Mouse (Mus musculus): Measurements from ENCODE around the gene Fbxl8. TPM values are rescaled to one million over a fixed set of nuclear protein-coding genes. Genes with fewer than 3 reads are reported as not detected.
"Not testable (repeated sequence)": the region's sequence is repeated elsewhere in the genome, so short reads cannot be mapped to it uniquely, and the experiment has no call there.

The Fbxl8 gene
- polyA plus RNA-seq, 1 experiment, result 3.9 TPM

DNA sequence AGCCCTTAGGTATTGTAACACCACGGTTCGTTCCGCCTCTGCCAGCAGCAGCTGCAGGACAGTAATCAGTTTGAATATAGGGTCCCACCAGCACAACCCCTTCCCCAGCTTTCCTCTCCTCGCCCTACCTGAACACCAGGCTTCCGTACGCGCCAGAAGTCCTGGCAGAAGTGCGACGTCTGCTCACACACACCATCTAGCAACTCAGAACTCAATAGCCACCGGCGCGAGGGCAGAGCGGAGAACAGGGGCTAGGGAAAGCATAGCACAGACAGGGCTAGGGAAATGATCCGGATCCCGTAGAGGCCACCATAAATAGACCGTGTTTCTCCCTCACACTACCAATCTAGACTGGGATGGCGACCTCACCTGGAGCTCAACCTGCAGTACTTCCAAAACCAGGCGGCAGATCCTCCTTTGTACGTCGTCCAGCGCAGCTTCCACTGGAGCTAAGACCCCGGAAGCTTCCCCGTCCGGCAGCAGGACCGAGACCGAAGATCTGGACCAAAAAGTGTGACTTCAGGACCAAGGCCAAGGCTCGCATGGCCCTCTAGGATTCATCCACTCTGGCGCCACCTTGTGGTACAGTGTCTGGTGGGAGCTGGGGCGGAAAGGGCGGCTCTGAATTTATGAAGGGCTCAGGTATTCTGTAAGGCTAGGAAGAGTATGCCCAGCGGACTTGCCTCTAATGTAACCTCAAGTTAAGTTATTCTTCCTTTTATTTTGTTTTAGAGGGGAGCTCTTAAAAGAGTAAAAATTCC, 26.3 kb downstream of the Fbxl8 start:
- Histone ChIP-seq H3K4me1 (ENCODE audit: control insufficient read depth, insufficient read depth, low read length) (no peaks in the 10 kb centered on the region), H3K27ac (ENCODE audit: insufficient read depth, low read length) (no peak overlapping the region), H3K4me3 (ENCODE audit: insufficient read depth, low read length) (no peak overlapping the region)
- TF ChIP-seq CTCF (IDR thresholded peaks at IDR 0.05; ENCODE audit: borderline replicate concordance, insufficient read depth, low read length), result peak; percentile 91
- TF ChIP-seq POLR2A (IDR thresholded peaks at IDR 0.05; ENCODE audit: low read depth, low read length), result no peak

DNA sequence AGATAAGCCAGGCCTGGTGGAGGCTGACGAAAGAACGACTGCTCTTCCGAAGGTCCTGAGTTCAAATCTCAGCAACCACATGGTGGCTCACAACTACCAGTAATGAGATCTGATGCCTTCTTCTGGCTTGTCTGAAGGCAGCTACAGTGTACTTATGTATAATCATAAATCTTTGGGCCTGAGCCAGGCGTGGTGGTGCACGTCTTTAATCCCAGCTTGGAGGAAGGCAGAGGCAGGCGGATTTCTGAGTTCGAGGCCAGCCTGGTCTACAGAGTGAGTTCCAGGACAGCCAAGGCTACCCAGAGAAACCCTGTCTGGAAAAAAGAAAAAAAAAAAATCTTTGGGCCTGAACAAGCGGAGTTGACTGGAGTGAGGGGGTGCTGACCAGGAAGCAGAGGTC, 26.9 kb downstream of the Fbxl8 start:
- H3K27ac ChIP-seq (ENCODE audit: insufficient read depth, low read length); H3K4me1 ChIP-seq (ENCODE audit: control insufficient read depth, insufficient read depth, low read length); H3K4me3 ChIP-seq (ENCODE audit: insufficient read depth, low read length): not testable (repeated sequence)

DNA sequence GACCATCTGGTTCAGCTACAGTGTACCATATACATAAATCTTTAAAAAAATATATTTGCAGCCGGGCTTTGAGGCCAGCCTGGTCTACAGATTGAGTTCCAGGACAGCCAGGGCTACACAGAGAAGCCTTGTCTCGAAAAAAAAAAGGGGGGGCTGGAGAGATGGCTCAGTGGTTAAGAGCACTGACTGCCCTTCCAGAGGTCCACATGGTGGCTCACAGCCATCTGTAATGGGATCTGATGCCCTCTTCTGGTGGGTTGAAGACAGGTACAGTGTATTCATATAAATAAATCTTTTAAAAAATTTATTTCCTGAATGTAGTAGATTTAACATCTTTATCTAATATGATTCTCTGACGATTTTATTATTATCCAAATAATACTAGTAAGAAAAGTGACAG, 27.4 kb downstream of the Fbxl8 start:
- H3K27ac ChIP-seq (ENCODE audit: insufficient read depth, low read length), result not testable (repeated sequence)

GRCm38 (mm10) chr8:105292471-105292870, 28.0 kb downstream of the Fbxl8 start:
- Histone ChIP-seq H3K4me1 (ENCODE audit: control insufficient read depth, insufficient read depth, low read length) (no peaks in the 10 kb centered on the region), H3K4me3 (ENCODE audit: insufficient read depth, low read length) (no peak overlapping the region), H3K27ac (ENCODE audit: insufficient read depth, low read length) (no peak overlapping the region)
- TF ChIP-seq CTCF (IDR thresholded peaks at IDR 0.05; ENCODE audit: borderline replicate concordance, insufficient read depth, low read length) (no peak), POLR2A (IDR thresholded peaks at IDR 0.05; ENCODE audit: low read depth, low read length) (no peak)

More for the DNA sequence above, 27.4 kb downstream of the Fbxl8 start:
- H3K4me3 ChIP-seq (ENCODE audit: insufficient read depth, low read length); H3K4me1 ChIP-seq (ENCODE audit: control insufficient read depth, insufficient read depth, low read length): not testable (repeated sequence)

DNA sequence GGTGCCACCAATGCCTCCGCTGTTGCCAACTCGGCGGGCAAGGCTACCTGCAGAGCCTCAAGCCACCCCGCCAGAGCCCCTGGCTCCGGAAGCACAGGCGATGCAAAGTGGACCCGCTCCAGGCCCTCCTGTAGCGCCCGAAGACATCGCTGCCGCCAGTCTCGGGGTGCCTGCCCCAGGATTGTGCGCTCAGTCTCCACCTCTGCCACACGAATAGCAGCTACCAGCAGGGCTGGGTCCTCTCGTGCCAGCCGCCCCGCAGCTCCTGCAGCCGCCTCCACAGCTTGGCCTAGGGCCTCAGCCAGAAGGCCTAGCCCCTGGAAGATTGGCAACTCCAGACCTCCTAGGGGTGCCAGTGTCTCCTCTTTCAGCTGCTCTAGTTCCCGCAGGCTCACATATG, 29.0 kb downstream of the Fbxl8 start:
- H3K4me3 ChIP-seq (ENCODE audit: insufficient read depth, low read length), result no peak overlapping the region
- H3K4me1 ChIP-seq (ENCODE audit: control insufficient read depth, insufficient read depth, low read length), result no peaks in the 10 kb centered on the region
- no peak for TF ChIP-seq CTCF (IDR thresholded peaks at IDR 0.05; ENCODE audit: borderline replicate concordance, insufficient read depth, low read length)
- no peak for TF ChIP-seq POLR2A (IDR thresholded peaks at IDR 0.05; ENCODE audit: low read depth, low read length)
- H3K27ac ChIP-seq (ENCODE audit: insufficient read depth, low read length), result no peak overlapping the region

DNA sequence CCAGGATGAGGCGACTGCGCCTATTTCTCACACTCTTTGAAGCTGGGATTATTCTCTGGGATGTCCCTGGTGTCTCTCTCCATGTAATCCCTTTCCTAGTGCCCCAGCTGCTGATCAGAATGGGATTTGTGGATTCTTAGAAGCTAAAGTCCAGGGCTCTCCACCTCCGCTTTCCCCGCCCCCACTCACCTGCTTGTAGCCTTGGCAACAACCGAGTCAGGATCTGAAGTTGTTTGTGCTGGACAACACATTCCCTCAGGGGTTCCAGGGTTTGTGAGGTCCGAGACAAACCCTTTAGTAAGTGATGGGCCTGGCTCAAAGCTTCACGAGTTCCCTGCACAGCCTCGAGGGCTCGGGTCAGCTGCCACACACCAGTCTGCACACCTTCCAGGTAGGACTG, 30.3 kb downstream of the Fbxl8 start:
- no peak for TF ChIP-seq POLR2A (IDR thresholded peaks at IDR 0.05; ENCODE audit: low read depth, low read length)
- no peak for TF ChIP-seq CTCF (IDR thresholded peaks at IDR 0.05; ENCODE audit: borderline replicate concordance, insufficient read depth, low read length)
- Histone ChIP-seq H3K4me1 (ENCODE audit: control insufficient read depth, insufficient read depth, low read length) (no peaks in the 10 kb centered on the region), H3K4me3 (ENCODE audit: insufficient read depth, low read length) (no peak overlapping the region)

DNA sequence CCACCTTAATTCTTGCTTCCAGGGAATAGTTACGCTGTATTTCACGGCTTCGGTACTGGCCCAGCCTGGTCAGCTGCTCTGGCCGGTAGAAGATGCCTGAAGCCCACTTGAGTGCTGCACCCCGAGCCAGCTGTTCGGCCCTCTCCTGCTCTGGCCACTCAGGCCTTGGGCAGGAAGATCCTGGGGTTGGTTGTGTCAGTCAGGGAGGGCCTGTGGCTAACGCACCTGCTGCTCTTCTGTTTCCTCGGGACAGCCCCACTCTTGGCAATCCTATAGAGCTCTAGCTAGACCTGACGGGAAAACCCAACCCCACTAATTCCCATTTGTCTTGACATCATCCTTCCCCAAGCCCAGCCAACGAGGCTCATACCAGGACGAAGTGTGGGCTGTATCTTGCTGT, 30.8 kb downstream of the Fbxl8 start:
- TF ChIP-seq POLR2A (IDR thresholded peaks at IDR 0.05; ENCODE audit: low read depth, low read length) (no peak), CTCF (IDR thresholded peaks at IDR 0.05; ENCODE audit: borderline replicate concordance, insufficient read depth, low read length) (no peak)
- Histone ChIP-seq H3K4me3 (ENCODE audit: insufficient read depth, low read length) (no peak overlapping the region), H3K27ac (ENCODE audit: insufficient read depth, low read length) (no peak overlapping the region), H3K4me1 (ENCODE audit: control insufficient read depth, insufficient read depth, low read length) (no peaks in the 10 kb centered on the region)

More for the DNA sequence above, 30.3 kb downstream of the Fbxl8 start:
- H3K27ac ChIP-seq (ENCODE audit: insufficient read depth, low read length), result no peak overlapping the region

- no peak for TF ChIP-seq CTCF (IDR thresholded peaks at IDR 0.05; ENCODE audit: borderline replicate concordance, insufficient read depth, low read length)
- Histone ChIP-seq H3K4me1 (ENCODE audit: control insufficient read depth, insufficient read depth, low read length) (no peaks in the 10 kb centered on the region), H3K27ac (ENCODE audit: insufficient read depth, low read length) (no peak within 1 kb of the TSS), H3K4me3 (ENCODE audit: insufficient read depth, low read length) (peak within 1 kb of the TSS; percentile 62)
Measured at GRCm38 (mm10) chr8:105295895-105296573, 31.6 kb downstream of the Fbxl8 start, which contains the start of gene Exoc3l. Exoc3l (minus strand) TSS chr8:105296101.

DNA sequence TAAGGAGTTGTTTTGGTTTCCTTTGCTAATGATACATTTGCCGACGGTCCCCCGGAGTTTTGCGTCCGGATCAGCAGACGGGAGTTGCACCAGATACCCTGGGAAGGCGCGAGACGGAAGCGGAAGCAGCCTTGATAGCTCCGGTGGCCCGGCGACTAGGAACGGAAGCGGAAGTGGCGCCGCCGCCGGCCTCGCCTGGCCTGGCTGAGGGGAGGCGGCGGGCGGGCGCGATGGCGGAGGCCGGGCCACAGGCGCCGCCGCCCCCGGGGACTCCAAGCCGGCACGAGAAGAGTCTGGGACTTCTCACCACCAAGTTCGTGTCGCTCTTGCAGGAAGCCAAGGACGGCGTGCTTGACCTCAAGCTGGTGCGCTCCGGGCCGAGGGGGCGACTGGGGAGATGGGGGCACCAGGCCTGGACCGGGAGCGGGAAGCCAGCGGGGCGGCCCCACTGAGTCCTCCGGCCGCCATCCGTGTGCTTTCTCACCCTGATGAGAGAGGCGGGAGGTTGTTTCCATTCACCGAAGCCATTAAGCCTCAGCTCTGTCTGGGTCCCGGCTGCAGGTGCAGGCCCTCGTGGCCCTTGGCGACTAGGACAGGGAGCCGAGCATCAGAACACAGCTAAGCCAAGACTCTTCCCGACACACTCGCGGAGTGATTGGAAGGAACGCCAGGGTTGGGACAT, 33.2 kb downstream of the Fbxl8 start, which contains the start of gene E2f4:
TSS of gene E2f4 (plus strand) at position 153 of the 682 bp plus-strand sequence.
- no peaks in the 10 kb centered on the region for H3K4me1 ChIP-seq (ENCODE audit: control insufficient read depth, insufficient read depth, low read length)
- TF ChIP-seq POLR2A (IDR thresholded peaks at IDR 0.05; ENCODE audit: low read depth, low read length) (peak; percentile 58), CTCF (IDR thresholded peaks at IDR 0.05; ENCODE audit: borderline replicate concordance, insufficient read depth, low read length) (no peak)
- H3K4me3 ChIP-seq (ENCODE audit: insufficient read depth, low read length), result peak within 1 kb of the TSS; percentile 77
- H3K27ac ChIP-seq (ENCODE audit: insufficient read depth, low read length), result peak within 1 kb of the TSS; percentile 69

Data from embryonic fibroblast, embryonic 13.5 days (primary cell).